ENCODE assay signal across 1 mouse cellular context in the genomic region with DNA sequence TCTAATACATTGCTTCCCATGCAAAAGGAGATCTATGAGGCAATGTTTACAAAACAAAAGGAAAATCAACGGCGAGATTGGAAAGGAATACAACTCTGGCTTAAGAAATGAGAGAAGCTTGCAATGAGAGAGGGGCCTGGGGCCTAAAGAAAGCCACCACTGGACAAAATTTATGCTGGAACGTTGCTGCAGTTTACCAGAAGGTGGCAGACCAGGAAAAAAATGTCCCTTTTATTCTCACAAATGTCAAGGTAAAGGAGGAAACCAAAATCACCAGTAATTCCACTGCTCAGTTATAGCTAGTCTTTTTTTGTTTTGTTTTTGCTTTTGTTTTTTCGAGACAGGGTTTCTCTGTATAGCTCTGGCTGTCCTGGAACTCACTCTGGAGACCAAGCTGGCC.
TF ChIP-seq lines count a peak whose summit lies in the region.

No protein-coding gene starts in this region.

TF ChIP-seq in MEL, 35 proteins besides CTCF, POLR2A, EP300 and RAD21:
- no peak for TF ChIP-seq MAX (IDR thresholded peaks at IDR 0.05; ENCODE audit: low read length)
- no peak for TF ChIP-seq BHLHE40 (IDR thresholded peaks at IDR 0.05; ENCODE audit: borderline replicate concordance, low read depth, low read length)
- TF ChIP-seq ELF1 (IDR thresholded peaks at IDR 0.05; ENCODE audit: low read depth, low read length): no peak
- no peak for TF ChIP-seq RCOR1 (IDR thresholded peaks at IDR 0.05; ENCODE audit: low read depth, low read length)
- TF ChIP-seq NRF1 (IDR thresholded peaks at IDR 0.05; ENCODE audit: insufficient read depth, low read depth, low read length, poor library complexity, severe bottlenecking): no peak
- no peak for TF ChIP-seq GABPA (IDR thresholded peaks at IDR 0.05; ENCODE audit: low read depth, low read length)
- no peak for TF ChIP-seq ZMIZ1 (IDR thresholded peaks at IDR 0.05; ENCODE audit: low read depth, low read length)
- no peak for TF ChIP-seq POLR2AphosphoS5 (IDR thresholded peaks at IDR 0.05; ENCODE audit: borderline replicate concordance, low read depth, low read length)
- no peak for TF ChIP-seq SIN3A (IDR thresholded peaks at IDR 0.05; ENCODE audit: low read length)
- no peak for TF ChIP-seq KAT2A (conservative IDR thresholded peaks at IDR 0.05; ENCODE audit: low read depth, low read length)
- TF ChIP-seq SMC3 (IDR thresholded peaks at IDR 0.05; ENCODE audit: low read depth, low read length): no peak
- TF ChIP-seq MYB (IDR thresholded peaks at IDR 0.05; ENCODE audit: low read depth, low read length): no peak
- TF ChIP-seq TAL1 (IDR thresholded peaks at IDR 0.05; ENCODE audit: low read length): no peak
- no peak for TF ChIP-seq MAZ (IDR thresholded peaks at IDR 0.05; ENCODE audit: low read depth, low read length)
- no peak for TF ChIP-seq NELFE (IDR thresholded peaks at IDR 0.05; ENCODE audit: low read depth, low read length)
- TF ChIP-seq ETS1 (IDR thresholded peaks at IDR 0.05; ENCODE audit: low read depth, low read length): no peak
- no peak for TF ChIP-seq HCFC1 (IDR thresholded peaks at IDR 0.05; ENCODE audit: low read depth, low read length)
- TF ChIP-seq GATA1 (IDR thresholded peaks at IDR 0.05; ENCODE audit: low read depth, low read length): no peak
- TF ChIP-seq MYC (IDR thresholded peaks at IDR 0.05; ENCODE audit: low read depth, low read length): no peak
- TF ChIP-seq CHD2 (IDR thresholded peaks at IDR 0.05; ENCODE audit: low read length): no peak
